Mouse (Mus musculus): ENCODE measurements around the gene Fam71d.

Fam71d gene

GRCm38 (mm10) chr12:78777916-78778315 lies 86.6 kb downstream of the Fam71d start:
- DNase-seq: no peak

- DNase-seq: no peak
Observed at GRCm38 (mm10) chr12:78778423-78779067, 87.2 kb downstream of the Fam71d start.
